Mouse (Mus musculus): Measurements from ENCODE around the gene 9530077C05Rik. TPM values are rescaled to one million over a fixed set of nuclear protein-coding genes. Genes with fewer than 3 reads are reported as not detected.

The 9530077C05Rik gene
- polyA plus RNA-seq, 1 experiment from 2014 or later, result 4.9 TPM

DNA sequence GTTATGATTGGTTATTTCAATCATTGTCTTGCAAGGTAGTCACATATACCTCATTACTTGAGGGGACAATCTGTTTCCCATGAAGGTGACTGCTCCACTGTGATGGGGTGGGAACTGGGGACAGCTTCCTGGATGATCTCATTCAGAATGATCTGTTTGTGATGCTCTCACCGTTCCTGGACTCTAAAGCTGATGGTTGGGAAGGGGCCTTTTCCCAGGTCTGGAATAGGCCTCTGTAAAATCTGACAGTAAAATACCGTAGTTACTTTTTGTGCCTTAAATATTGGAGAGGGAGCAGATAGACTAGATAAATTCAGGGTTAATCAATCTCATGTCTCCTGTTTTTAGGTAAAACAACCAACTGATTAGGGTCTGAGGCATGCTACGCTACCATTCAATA is 58.3 kb downstream of the 9530077C05Rik start, which contains the start of gene Rp9:
Rp9 (minus strand) TSS at position 101 of the 400 bp plus-strand sequence.
- DNase-seq, result no peak
- Histone ChIP-seq H3K36me3 (ENCODE audit: insufficient read depth) (peaks cover 9% of the 10 kb centered on the region), H3K27me3 (ENCODE audit: insufficient read depth, low read length) (no peaks in the 10 kb centered on the region), H3K4me2 (peak within 1 kb of the TSS; percentile 78), H3K4me1 (ENCODE audit: insufficient read depth) (no peaks in the 10 kb centered on the region), H3K9me3 (ENCODE audit: low read depth, low read length) (no peaks in the 10 kb centered on the region), H3K9ac (peak within 1 kb of the TSS; percentile 84; the same call in 1 of the 2 replicates), H3K4me3 (ENCODE audit: low read depth, low read length) (peak within 1 kb of the TSS; percentile 85), H3K27ac (ENCODE audit: low read depth) (peak within 1 kb of the TSS; percentile 70; the same call in 1 of the 2 replicates)
- no peak for ATAC-seq (ENCODE audit: insufficient read depth)
- 85% methylated on average over 3 of the region's 3 CpGs for WGBS
- TF ChIP-seq CTCF (IDR thresholded peaks at IDR 0.05; ENCODE audit: low read depth), result no peak

DNA sequence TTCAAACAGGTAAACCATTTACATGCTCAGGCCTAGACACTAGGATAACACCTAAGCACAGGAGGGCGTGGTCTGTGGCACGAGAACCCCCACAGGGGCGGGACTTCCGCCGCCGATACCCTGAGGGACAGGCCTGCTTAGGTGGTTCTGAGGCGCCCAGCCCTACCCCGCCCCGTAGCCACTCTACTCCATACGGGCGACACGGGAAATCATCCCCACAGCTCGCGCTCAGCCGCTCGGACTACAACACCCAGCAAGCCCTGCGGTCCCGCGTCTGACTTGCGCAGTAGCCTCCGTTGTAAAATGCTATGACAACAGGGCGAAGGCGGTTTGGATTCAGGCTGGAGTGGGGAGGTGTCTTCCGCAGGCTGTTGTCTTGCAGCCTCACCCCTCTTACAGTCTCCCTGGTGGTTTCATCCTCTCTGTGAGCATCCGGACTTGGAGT is 64.1 kb downstream of the 9530077C05Rik start, which contains the start of gene Bbs9:
Bbs9 (plus strand) TSS at position 292 of the 445 bp plus-strand sequence.
- H3K27ac ChIP-seq (ENCODE audit: low read depth), result peak within 1 kb of the TSS; percentile 45
- ATAC-seq (ENCODE audit: insufficient read depth), result peak; percentile 100

DNA sequence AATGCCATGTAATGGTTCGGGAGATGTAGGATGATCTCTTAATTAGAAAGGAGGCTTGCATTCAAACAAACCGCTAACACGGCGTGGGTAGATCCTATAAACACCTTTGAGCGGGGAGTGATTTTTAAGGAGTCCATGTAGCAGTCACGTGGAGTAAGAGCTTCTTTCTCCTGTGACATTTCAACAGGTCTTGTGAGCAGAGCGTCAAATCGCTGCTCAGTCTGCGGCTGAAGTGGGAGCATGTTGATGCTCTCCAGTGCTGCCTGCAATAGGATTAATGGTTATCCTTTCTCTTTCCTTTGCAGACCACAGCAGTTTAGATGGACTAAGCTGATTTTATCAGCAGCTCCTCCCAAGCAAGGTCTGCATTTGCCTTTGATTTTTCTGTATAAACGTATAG is 65.0 kb downstream of the 9530077C05Rik start:
- Histone ChIP-seq H3K4me1 (ENCODE audit: insufficient read depth) (no peaks in the 10 kb centered on the region), H3K9ac (peak overlapping the region; percentile 61), H3K4me2 (peak overlapping the region; percentile 66), H3K9me3 (ENCODE audit: low read depth, low read length) (no peaks in the 10 kb centered on the region), H3K27ac (ENCODE audit: low read depth) (no peak overlapping the region), H3K36me3 (ENCODE audit: insufficient read depth) (no peaks in the 10 kb centered on the region), H3K4me3 (ENCODE audit: low read depth, low read length) (peak overlapping the region; percentile 61), H3K27me3 (ENCODE audit: insufficient read depth, low read length) (no peaks in the 10 kb centered on the region)
- ATAC-seq (ENCODE audit: insufficient read depth) (no peak), DNase-seq (peak; percentile 49)
- whole genome bisulfite sequencing, result 4% methylated on average over 10 of the region's 10 CpGs
- no peak for TF ChIP-seq CTCF (IDR thresholded peaks at IDR 0.05; ENCODE audit: low read depth)

More for the DNA sequence above, 64.1 kb downstream of the 9530077C05Rik start, which contains the start of gene Bbs9:
- H3K4me1 ChIP-seq (ENCODE audit: insufficient read depth), result no peaks in the 10 kb centered on the region
- peak; percentile 95 for DNase-seq
- WGBS, result under 1% methylated on average over 25 of the region's 25 CpGs
- H3K36me3 ChIP-seq (ENCODE audit: insufficient read depth), result no peaks in the 10 kb centered on the region
- H3K27me3 ChIP-seq (ENCODE audit: insufficient read depth, low read length), result no peaks in the 10 kb centered on the region
- no peaks in the 10 kb centered on the region for H3K9me3 ChIP-seq (ENCODE audit: low read depth, low read length)
- H3K4me2 ChIP-seq, result peak within 1 kb of the TSS; percentile 66
- H3K4me3 ChIP-seq (ENCODE audit: low read depth, low read length), result peak within 1 kb of the TSS; percentile 61
- peak within 1 kb of the TSS; percentile 61 for H3K9ac ChIP-seq
- no peak for TF ChIP-seq CTCF (IDR thresholded peaks at IDR 0.05; ENCODE audit: low read depth)

DNA sequence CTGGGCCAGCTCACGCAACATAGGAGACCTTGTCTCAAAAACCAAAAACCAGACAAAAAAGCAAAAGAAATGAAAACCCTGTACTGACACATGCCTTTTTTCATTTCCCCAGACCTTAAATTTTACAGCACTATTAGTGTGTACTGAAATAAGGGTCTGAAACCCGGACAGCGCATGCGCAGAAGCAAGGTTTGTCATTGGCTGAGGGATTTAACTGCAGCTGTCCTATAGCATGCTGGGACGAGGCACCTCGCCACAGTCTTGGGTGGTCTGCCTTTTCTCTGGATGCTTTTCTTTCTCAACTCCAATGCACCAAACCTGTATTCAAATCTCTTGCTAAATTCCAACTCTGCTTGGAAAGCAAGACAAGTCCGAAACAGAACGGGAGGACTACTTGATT is 67.6 kb downstream of the 9530077C05Rik start:
- H3K36me3 ChIP-seq (ENCODE audit: insufficient read depth), result no peaks in the 10 kb centered on the region
- 88% methylated on average over 8 of the region's 8 CpGs for WGBS
- no peaks in the 10 kb centered on the region for H3K27me3 ChIP-seq (ENCODE audit: insufficient read depth, low read length)
- H3K4me2 ChIP-seq, result no peak overlapping the region
- ATAC-seq (ENCODE audit: insufficient read depth) (no peak), DNase-seq (no peak)
- H3K9ac ChIP-seq, result no peak overlapping the region
- H3K27ac ChIP-seq (ENCODE audit: low read depth), result no peak overlapping the region
- H3K9me3 ChIP-seq (ENCODE audit: low read depth, low read length), result no peaks in the 10 kb centered on the region
- H3K4me3 ChIP-seq (ENCODE audit: low read depth, low read length), result no peak overlapping the region
- no peaks in the 10 kb centered on the region for H3K4me1 ChIP-seq (ENCODE audit: insufficient read depth)
- no peak for TF ChIP-seq CTCF (IDR thresholded peaks at IDR 0.05; ENCODE audit: low read depth)

DNA sequence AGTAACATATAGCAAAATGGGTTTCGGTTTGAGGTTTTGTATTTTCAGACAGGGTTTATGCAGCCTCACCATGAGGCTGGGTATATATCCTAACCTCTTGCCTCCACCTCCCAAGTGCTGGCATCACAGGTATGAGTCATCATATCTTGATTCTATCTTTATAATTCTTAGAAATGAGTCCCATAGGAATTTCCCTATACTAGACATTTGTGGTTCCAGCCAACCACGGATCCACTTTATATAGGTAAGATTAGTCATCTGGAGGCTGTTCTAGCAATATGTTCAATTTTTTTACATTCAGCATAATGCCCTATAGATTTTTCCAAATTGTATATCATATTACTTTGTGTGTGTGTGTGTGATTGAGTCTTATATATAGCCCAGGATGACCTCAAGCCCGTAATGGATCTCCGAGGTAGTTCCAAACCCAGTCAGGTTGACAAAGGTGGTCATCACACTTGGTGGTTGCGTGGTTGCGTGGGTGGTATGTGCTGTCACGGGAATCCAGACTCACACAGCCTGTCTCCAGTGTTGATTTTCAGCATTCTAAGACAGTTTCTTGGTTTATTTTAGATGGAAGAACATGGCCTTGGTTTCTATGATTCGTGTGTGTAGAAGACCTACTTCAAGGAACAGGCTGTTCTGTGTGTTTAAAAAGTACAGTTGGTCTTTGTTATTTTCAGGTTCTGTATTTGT is 72.7 kb downstream of the 9530077C05Rik start:
- H3K4me1 ChIP-seq (ENCODE audit: insufficient read depth), result no peaks in the 10 kb centered on the region
- H3K27ac ChIP-seq (ENCODE audit: low read depth), result no peak overlapping the region
- TF ChIP-seq CTCF (IDR thresholded peaks at IDR 0.05; ENCODE audit: low read depth), result no peak
- no peak overlapping the region for H3K4me3 ChIP-seq (ENCODE audit: low read depth, low read length)
- H3K36me3 ChIP-seq (ENCODE audit: insufficient read depth), result no peaks in the 10 kb centered on the region
- H3K9ac ChIP-seq, result no peak overlapping the region
- H3K4me2 ChIP-seq, result no peak overlapping the region
- DNase-seq, result no peak
- no peak for ATAC-seq (ENCODE audit: insufficient read depth)
- H3K9me3 ChIP-seq (ENCODE audit: low read depth, low read length), result no peaks in the 10 kb centered on the region
- 86% methylated on average over 8 of the region's 8 CpGs for WGBS
- no peaks in the 10 kb centered on the region for H3K27me3 ChIP-seq (ENCODE audit: insufficient read depth, low read length)

DNA sequence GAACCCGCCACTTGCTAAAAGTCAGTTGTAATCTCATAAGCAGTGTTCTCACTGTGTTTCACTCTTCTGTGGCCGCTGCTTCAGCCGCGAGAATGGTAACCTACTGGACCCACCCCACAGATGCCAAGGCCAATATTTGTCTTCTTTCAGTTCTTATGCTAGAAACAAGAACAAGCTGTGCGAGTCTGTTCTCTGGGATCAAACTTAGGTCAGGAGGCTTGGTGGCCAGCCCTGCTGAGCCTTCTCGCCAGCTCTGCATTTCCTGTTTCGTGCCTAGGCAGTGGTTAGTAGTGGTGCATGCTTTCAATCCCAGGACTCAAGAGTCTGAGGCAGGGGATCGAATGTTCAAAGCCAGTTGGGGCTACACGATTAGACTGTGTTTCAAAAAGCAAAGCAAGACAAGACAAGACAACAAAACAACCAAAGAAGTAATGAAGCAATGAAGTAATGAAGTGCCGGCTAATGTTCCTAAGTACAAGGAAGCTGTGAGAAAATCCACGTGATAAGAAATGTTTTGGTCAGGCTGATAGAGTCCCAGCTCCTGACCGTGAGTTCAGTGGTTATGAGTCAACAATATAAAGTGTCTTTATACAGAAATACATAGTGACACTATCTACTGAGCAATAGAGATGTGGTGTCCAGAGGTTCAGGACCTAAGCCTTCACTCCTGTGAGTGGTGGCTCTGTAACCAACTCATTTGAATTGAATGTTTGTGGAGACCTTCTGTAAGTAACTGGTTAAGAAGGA is 73.4 kb downstream of the 9530077C05Rik start:
- no peaks in the 10 kb centered on the region for H3K4me1 ChIP-seq (ENCODE audit: insufficient read depth)
- WGBS, result 71% methylated on average over 12 of the region's 12 CpGs
- no peak for TF ChIP-seq CTCF (IDR thresholded peaks at IDR 0.05; ENCODE audit: low read depth)
- no peaks in the 10 kb centered on the region for H3K27me3 ChIP-seq (ENCODE audit: insufficient read depth, low read length)
- H3K9me3 ChIP-seq (ENCODE audit: low read depth, low read length), result no peaks in the 10 kb centered on the region
- H3K4me3 ChIP-seq (ENCODE audit: low read depth, low read length), result no peak overlapping the region
- ATAC-seq (ENCODE audit: insufficient read depth), result no peak
- no peak overlapping the region for H3K4me2 ChIP-seq
- DNase-seq, result no peak
- no peak overlapping the region for H3K27ac ChIP-seq (ENCODE audit: low read depth)
- no peak overlapping the region for H3K9ac ChIP-seq
- H3K36me3 ChIP-seq (ENCODE audit: insufficient read depth), result no peaks in the 10 kb centered on the region

DNA sequence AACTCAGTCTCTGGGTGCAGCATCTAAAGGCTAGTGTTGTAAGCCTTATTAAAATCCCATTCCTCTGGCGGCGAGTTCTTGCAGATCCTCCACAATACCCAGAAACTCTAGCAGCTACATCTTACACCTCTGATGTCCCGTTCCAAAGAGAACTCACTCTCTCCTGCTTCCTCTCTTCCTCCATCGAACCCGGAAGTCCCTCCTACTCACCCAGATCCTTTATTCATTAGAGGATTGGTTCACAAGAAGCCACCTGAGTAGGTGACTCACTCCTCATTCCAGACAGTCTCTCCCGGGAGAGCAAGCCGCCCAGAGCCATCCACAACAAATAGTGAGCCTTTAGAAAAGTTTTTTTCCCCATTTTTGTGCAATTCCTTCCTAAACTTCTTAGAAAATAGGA is 74.9 kb downstream of the 9530077C05Rik start:
- H3K4me2 ChIP-seq, result no peak overlapping the region
- no peaks in the 10 kb centered on the region for H3K36me3 ChIP-seq (ENCODE audit: insufficient read depth)
- no peak for ATAC-seq (ENCODE audit: insufficient read depth)
- no peak for TF ChIP-seq CTCF (IDR thresholded peaks at IDR 0.05; ENCODE audit: low read depth)
- H3K9me3 ChIP-seq (ENCODE audit: low read depth, low read length), result no peaks in the 10 kb centered on the region
- H3K4me1 ChIP-seq (ENCODE audit: insufficient read depth), result no peaks in the 10 kb centered on the region
- no peak overlapping the region for H3K4me3 ChIP-seq (ENCODE audit: low read depth, low read length)
- no peak overlapping the region for H3K9ac ChIP-seq
- H3K27me3 ChIP-seq (ENCODE audit: insufficient read depth, low read length), result no peaks in the 10 kb centered on the region
- DNase-seq, result no peak
- 83% methylated on average over 7 of the region's 7 CpGs for WGBS
- no peak overlapping the region for H3K27ac ChIP-seq (ENCODE audit: low read depth)

All from lung, embryonic 14.5 days (tissue).